Mouse (Mus musculus) adrenal gland, adult 2 months (tissue): Measurements from ENCODE around the gene Optc. TPM values are rescaled to one million over a fixed set of nuclear protein-coding genes. Genes with fewer than 3 reads are reported as not detected.

Source experiments
- polyA plus RNA-seq: library from polyadenylated mRNA; depleted of rRNA; stranded (reverse); fragments of >200 nt; gene quantifications from 2 replicates; pipeline ENCODE4 v1.2.3, GENCODE M21; 2012; rRNA removed
- total RNA-seq, 2 experiments: library from RNA; stranded (reverse); gene quantifications; 2 replicates each; pipeline ENCODE4 v1.2.3; 2021

Gene Optc
- total and polyA plus RNA-seq, 3 experiments = 0.98 to 1.3 (median 1.0) TPM

Other genes starting within 250 kb of the Optc start
- 10 to 100 TPM in 1 of 2 experiments, 1 to 10 TPM in 1; 8.7 to 10.3 TPM for gene Zbed6, start 247.1 kb downstream of the Optc start, total RNA-seq
- not detected in 2 replicates for gene Zbed6, start 247.1 kb downstream of the Optc start, polyA plus RNA-seq
- 10 to 100 TPM; 22.6 to 28.5 TPM for gene Gm38394, start 246.7 kb downstream of the Optc start, total RNA-seq
- 1.9 and 2.0 TPM in 2 replicates for gene Gm38394, start 246.7 kb downstream of the Optc start, polyA plus RNA-seq
- gene Lax1, start 217.9 kb downstream of the Optc start, total RNA-seq = under 1 TPM in 1 of 2 experiments, not detected in 1; 0.31 TPM
- 0.17 and 0.18 TPM in 2 replicates for gene Lax1, start 217.9 kb downstream of the Optc start, polyA plus RNA-seq
- 10 to 100 TPM; 24.9 to 39.7 TPM for gene Atp2b4, start 107.0 kb downstream of the Optc start, total RNA-seq
- 4.2 and 4.5 TPM in 2 replicates for gene Atp2b4, start 107.0 kb downstream of the Optc start, polyA plus RNA-seq
- gene Prelp, start 13.4 kb upstream of the Optc start, total RNA-seq = 10 to 100 TPM; 54.7 to 70.2 TPM
- gene Prelp, start 13.4 kb upstream of the Optc start, polyA plus RNA-seq = 30.6 and 44.4 TPM in 2 replicates
- gene Fmod, start 129.3 kb upstream of the Optc start, total RNA-seq = 10 to 100 TPM; 10.1 to 12.4 TPM
- gene Fmod, start 129.3 kb upstream of the Optc start, polyA plus RNA-seq = 13.4 and 17.9 TPM in 2 replicates
- gene Btg2, start 171.1 kb upstream of the Optc start, total RNA-seq = 10 to 100 TPM; 20.3 to 55.2 TPM
- 18.9 and 25.1 TPM in 2 replicates for gene Btg2, start 171.1 kb upstream of the Optc start, polyA plus RNA-seq
- not detected for gene Chit1, start 203.2 kb upstream of the Optc start, total RNA-seq
- 0.07 and 0.08 TPM in 2 replicates for gene Chit1, start 203.2 kb upstream of the Optc start, polyA plus RNA-seq